Mouse (Mus musculus): ENCODE data around the gene Gm5788.
"Not testable (repeated sequence)": the region's sequence is repeated elsewhere in the genome, so short reads cannot be mapped to it uniquely, and the experiment has no call there.

Gm5788 gene

DNA sequence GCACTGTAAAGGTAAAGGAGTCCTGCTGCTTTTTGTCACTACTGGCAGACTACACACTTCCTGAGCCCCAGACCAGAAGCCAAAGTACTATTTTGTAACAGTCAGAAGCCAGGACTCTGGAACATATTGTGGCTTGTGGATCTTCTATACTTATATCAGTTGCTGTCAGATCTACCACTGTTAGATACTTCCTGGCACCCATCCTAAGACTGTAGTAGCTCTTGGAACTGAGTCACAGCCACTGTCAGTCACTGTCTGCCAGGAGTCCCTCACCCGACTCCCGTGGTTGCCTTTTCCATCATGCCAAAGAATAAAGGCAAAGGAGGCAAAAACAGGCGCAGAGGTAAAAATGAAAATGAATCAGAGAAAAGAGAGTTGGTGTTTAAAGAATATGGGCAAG is at the start of gene Gm5788:
TSS of gene Gm5788 (plus strand) at position 301 of the 400 bp plus-strand sequence.
- DNase-seq (ENCODE audit: low spot score) = not testable (repeated sequence)

DNA sequence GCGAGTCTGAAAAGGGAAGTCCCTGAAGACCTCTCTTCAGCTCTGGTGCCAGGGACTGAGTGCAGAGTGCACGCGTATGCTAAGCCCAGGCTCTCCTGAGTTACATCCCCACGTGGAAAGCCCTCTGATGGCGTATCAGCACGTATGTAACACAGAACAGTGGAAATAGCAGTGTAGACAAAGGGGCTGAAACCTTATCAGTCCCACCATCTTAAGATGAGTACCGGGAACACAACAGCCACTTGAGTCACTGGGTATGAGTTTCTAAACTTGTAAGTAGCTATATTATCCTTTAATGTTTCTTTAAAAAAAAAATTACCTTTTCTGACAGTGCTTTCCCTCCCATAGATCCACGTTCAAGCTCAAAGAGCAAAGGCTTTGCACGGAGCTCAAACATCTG is 45.1 kb upstream of the Gm5788 start:
- no peak for DNase-seq (ENCODE audit: low spot score)

DNA sequence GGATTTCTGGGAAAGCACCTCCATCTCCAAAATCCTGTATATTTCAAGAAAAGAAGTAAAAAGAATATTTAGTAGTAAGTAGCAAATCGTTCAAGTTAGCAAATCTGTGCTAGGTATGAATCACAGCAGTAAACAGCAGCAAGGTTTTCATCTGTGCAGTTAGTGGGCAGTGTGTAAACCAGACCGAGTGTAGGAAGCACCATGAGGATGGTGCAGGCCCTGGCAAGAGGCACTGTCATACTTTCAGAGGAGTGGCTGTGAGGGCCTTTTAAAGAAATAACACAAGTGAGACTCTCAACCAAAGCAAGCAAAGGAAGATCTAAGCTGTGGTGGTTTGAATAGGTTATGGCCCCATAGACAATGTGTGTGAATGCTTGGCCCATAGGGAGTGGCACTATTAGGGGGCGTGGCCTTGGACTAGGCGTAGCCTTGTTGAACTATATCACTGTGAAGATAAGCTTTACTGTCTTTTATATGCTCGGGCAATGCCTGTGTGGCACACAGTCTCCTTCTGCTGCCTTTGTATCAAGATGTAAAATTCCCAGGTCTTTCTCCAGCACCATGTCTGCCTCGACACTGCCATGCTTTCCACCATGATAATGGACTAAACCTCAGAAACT is 29.7 kb upstream of the Gm5788 start:
- no peak for DNase-seq (ENCODE audit: low spot score)

DNA sequence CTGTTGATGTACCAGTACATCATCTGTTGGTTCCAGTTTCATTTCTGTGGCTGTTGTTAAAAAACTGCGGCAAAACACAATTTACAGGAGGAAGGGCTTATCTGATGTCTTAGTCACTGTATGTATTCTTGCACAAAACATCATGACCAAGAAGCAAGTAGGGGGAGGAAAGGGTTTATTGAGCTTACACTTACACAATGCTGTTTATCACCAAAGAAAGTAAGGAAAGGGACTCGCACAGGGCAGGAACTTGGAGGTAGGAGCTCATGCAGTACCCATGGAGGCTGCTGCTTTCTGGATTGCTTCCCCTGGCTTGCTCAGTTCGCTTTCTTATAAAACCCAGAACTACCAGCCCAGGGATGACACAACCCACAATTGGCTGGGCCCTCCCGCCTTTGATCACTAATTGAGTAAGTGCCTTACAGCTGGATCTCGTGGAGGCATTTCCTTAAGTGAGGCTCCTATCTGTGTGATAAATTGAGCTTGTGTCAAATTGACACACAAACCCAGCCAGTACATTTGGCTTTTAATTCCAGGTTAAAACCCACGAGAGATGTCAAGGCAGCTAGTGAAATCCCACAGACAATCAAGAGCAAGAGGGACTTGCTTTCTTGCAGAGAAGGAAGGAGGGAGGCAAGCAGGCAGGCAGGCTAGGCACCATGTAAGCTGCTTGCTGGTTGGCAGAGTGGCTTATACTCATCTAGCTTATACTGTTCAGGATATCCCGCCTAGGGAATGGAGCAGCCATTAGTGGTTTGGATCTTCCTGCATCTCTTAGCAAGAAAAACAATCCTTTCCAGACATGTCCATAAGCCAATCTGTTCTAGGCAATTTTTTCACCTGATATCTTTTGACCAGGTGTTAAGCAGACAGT is 24.0 kb upstream of the Gm5788 start:
- no peak for DNase-seq (ENCODE audit: low spot score)

DNA sequence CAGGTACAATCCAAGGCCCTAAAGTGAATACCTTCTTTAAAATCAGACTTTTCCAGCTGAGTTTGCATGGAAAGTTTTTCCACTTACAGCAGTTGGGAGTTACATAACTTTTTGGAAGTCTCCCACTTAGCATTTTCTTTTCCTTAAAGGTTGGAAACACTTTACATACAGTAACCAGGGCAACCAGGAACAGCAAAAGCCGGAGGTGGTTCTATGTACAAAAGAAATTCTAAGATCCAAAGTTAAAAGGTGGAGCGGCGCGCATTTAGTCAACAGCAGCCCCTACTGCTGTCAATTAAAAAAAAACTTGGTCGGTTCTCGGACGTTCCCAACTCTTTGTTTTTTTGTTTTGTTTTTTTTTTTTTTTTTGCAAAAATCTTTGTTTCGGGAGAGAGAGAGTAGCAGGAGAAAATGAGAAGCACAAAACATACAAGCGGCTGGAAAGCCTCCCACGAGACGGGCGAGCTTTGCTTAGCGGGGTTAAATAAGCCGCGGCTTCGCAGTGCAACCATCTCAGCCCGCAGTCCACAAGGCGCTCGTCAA is 23.0 kb upstream of the Gm5788 start:
- DNase-seq (ENCODE audit: low spot score) = no peak

DNA sequence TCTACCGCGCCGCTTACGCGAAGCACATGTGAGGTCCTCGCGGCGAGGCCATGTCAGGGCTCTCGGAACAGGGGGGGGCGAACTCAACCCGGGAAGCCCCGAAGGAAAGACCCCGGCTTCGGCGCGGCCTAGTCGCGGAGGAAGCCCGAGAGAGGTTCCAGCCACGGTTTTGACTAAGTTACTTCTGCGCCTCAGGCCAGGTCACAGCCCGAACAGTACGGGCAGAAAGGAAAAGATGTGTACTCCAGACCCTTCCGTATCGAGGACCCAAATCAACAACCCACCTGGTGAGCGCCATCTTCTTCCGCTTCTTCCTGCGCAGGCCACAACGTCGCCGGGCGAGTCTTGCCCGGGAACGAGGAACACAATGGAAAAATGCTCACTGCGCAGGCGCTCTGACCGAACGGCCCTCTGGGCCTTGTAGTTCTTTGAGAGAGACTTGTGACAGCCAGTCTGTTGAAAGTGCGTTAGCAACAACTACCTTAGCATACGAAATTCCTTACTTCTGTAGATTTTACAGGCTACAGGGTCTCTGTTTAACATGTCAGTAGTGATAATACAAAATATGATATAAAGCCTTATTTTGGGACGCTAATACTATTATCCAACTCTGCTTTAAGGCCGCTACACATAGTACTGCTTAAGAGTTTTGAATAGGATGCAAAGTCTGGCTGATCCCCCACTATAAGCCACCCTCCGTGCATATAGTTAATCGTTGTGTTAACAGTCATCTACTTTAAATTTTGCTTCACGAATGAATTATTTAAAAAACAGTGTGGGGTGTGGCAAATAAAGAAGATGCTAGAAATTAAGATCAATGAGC is 22.3 kb upstream of the Gm5788 start, which contains the start of gene Snw1:
TSS of gene Snw1 (minus strand) at position 311 of the 823 bp plus-strand sequence.
- peak; percentile 95 for DNase-seq (ENCODE audit: low spot score)

DNA sequence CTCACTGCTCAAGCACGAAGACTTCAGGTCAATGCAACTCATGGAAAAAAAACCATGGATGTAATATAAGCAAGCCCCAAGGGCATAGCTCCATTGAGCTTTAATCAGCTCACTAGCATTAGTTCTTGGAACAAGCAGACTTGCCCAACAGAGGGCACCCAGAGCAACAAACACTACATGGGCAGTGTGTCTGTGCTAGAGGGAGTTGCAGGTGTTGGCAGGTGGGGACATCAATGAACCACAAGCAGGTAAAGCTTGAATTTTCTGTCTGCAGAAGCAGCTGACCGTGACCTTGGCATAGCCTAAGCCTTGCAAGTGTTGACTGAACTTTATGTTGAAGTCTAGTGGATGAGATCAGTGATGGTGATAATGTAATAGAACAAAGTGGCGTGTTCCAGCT is 19.8 kb upstream of the Gm5788 start:
- no peak for DNase-seq (ENCODE audit: low spot score)

DNA sequence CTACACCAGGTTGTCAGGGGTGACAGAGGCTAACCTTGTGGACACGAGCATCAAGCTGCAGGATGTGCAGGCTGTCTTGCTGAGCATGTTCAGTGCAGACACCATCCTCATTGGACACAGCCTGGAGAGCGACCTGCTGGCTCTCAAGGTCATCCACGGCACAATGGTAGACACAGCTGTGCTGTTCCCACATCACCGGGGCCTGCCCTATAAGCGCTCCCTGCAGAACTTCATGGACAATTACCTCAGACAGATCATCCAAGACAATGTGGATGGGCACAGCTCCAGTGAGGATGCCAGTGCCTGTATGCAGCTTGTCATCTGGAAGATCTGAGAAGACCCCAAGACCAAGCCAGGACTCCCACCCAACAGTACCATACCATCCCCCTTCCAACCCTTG is 12.0 kb upstream of the Gm5788 start:
- not testable (repeated sequence) for DNase-seq (ENCODE audit: low spot score)

DNA sequence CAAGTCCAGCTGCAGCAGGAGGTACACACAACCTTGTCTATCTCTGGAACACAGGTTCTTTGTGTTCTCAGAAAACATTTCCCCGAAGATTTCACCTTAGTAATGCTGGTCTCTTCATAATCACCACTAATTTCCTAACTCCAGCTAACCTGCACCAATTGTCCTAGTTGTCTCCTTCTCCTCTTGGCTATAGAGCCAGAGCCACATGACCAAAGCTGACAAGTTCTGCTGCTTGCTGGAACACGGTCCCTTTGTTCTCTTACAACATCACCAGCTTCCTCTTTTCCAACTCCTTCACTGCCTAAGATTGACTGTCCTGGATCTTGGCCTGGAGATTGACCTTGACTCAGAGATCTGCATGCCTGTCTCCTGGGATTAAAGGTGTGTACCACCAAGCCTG is 5.8 kb upstream of the Gm5788 start:
- DNase-seq (ENCODE audit: low spot score) = not testable (repeated sequence)

DNA sequence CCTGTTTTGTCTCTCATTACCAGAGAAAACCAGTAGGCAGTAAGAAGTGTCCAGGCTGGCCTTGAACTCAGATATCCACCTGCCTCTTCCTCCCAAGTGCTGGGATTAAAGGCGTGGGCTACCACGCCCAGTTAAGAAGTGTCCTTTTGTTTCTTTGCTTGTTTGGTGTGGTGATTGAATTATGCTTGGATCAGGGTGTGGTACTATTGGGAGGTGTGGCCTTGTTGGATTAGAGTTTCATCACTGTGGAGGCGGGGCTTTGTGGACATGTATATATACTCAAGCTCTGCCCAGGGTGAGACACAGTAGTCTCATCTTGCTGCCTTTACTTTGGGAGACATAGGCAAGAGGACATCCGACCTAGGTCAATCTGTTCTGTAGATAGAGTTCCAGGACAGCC is 19.5 kb downstream of the Gm5788 start, which contains the start of gene Gm8300:
TSS of gene Gm8300 (plus strand) at position 301 of the 400 bp plus-strand sequence.
- DNase-seq (ENCODE audit: low spot score) = not testable (repeated sequence)

DNA sequence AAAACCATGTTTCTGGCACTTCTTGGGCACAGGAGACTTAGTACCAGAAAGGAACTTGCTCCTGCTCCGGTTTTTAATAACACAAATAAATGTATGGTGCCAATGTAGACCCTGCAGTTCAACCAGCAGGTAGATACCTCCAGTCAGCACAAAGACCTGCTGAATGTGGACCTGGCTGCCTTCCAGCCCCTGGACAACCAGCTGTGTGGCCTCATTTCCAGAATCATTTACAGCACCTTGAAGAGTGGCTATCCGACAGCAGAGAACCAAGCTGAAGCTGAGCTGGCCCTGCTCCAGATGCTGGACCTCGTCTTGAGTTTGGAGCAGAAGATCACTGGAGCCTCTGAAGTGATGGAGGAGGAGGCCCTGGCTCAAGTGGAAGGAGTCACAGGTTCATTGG is 25.1 kb downstream of the Gm5788 start:
- DNase-seq (ENCODE audit: low spot score) = not testable (repeated sequence)

DNA sequence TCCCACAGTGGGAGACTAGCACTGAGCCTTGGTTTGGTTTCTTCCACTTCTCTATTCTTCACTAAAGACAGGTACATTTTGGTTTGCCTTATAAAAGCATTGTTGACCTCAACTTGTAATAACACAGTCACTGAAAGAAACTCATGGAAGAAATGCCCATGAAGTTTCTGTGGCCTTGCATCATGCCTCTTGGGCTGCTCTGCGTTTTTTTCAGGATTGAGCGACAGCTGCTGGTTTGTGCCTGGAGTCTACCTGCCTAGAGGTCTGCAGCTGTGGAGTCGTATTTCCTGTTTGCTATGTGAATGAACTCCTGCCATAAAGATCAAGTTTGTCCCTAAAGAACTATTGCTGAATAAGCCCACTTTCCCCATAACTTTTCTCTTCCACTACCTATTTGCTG is 49.4 kb downstream of the Gm5788 start:
- DNase-seq (ENCODE audit: low spot score) = no peak

Data from testis, postnatal 14 days (tissue).